8 mouse cellular contexts compared by ENCODE assay signal in genomic region chr10:94688420-94689175, GRCm38 (mm10). TPM values are rescaled to one million over a fixed set of nuclear protein-coding genes. Genes with fewer than 3 reads are reported as not detected.
DNase-seq lines count a peak whose midpoint lies in the region; ATAC-seq and TF ChIP-seq lines count a peak whose summit lies in the region.

Cep83 (plus strand) TSS chr10:94688654.

- TF ChIP-seq POLR2A in ES-Bruce4 (IDR thresholded peaks at IDR 0.05; ENCODE audit: insufficient read depth, low read length): no peak

- H3K4me2 ChIP-seq in forebrain, embryonic 12.5 days: peak within 1 kb of the TSS; percentile 81
- peak within 1 kb of the TSS; percentile 76 for H3K4me2 ChIP-seq in heart, postnatal 0 days (ENCODE audit: low read depth, low read length)
- peak within 1 kb of the TSS; percentile 95 for H3K4me2 ChIP-seq in liver, embryonic 15.5 days
- peak within 1 kb of the TSS; percentile 83 for H3K4me2 ChIP-seq in neural tube, embryonic 11.5 days (ENCODE audit: low read depth)
- peak within 1 kb of the TSS; percentile 61 for H3K4me2 ChIP-seq in stomach, embryonic 16.5 days (ENCODE audit: low read depth, low read length)

- H3K27me3 ChIP-seq in ES-Bruce4 (ENCODE audit: control insufficient read depth, insufficient read depth, low read length, poor library complexity, severe bottlenecking): no peaks in the 10 kb centered on the region
- no peaks in the 10 kb centered on the region for H3K27me3 ChIP-seq in forebrain, embryonic 12.5 days
- no peaks in the 10 kb centered on the region for H3K27me3 ChIP-seq in heart, postnatal 0 days (ENCODE audit: control insufficient read depth, insufficient read depth, low read length)
- no peaks in the 10 kb centered on the region for H3K27me3 ChIP-seq in liver, embryonic 15.5 days
- H3K27me3 ChIP-seq in neural tube, embryonic 11.5 days (ENCODE audit: control insufficient read depth, insufficient read depth, low read length): no peaks in the 10 kb centered on the region
- H3K27me3 ChIP-seq in stomach, embryonic 16.5 days (ENCODE audit: control insufficient read depth, insufficient read depth, low read length): no peaks in the 10 kb centered on the region

- H3K4me3 ChIP-seq in ES-Bruce4 (ENCODE audit: low read depth, low read length): peak within 1 kb of the TSS; percentile 94
- peak within 1 kb of the TSS; percentile 90 for H3K4me3 ChIP-seq in forebrain, embryonic 12.5 days (replicated peaks)
- peak within 1 kb of the TSS; percentile 89 for H3K4me3 ChIP-seq in heart, postnatal 0 days (ENCODE audit: low read depth, low read length)
- H3K4me3 ChIP-seq in liver, embryonic 15.5 days (replicated peaks): peak within 1 kb of the TSS; percentile 94
- H3K4me3 ChIP-seq in neural tube, embryonic 11.5 days (ENCODE audit: low read depth, low read length): peak within 1 kb of the TSS; percentile 86
- peak within 1 kb of the TSS; percentile 94 for H3K4me3 ChIP-seq in stomach, embryonic 16.5 days (replicated peaks; ENCODE audit: low read length)

- peaks cover 8% of the 10 kb centered on the region for H3K9me3 ChIP-seq in ES-Bruce4 (replicated peaks; ENCODE audit: control insufficient read depth, insufficient read depth, low read length, poor library complexity, severe bottlenecking)
- no peaks in the 10 kb centered on the region for H3K9me3 ChIP-seq in forebrain, embryonic 12.5 days
- no peaks in the 10 kb centered on the region for H3K9me3 ChIP-seq in heart, postnatal 0 days (replicated peaks; ENCODE audit: control insufficient read depth, low read length)
- H3K9me3 ChIP-seq in liver, embryonic 15.5 days (replicated peaks): no peaks in the 10 kb centered on the region
- no peaks in the 10 kb centered on the region for H3K9me3 ChIP-seq in neural tube, embryonic 11.5 days (ENCODE audit: control insufficient read depth, low read length)
- no peaks in the 10 kb centered on the region for H3K9me3 ChIP-seq in stomach, embryonic 16.5 days (replicated peaks; ENCODE audit: control insufficient read depth, low read length)

- peak; percentile 92 for DNase-seq in c-Kit-positive CD71-positive TER-119-positive erythroid progenitor cells, embryonic 14.5 days (ENCODE audit: low spot score)
- peak; percentile 90 for DNase-seq in heart, postnatal 0 days (ENCODE audit: low spot score)
- DNase-seq in kidney, postnatal 4 days: peak; percentile 96
- peak; percentile 97 for DNase-seq in neural tube, embryonic 11.5 days (ENCODE audit: low spot score)

- peak within 1 kb of the TSS; percentile 48; the same call in 1 of the 2 replicates for H3K27ac ChIP-seq in ES-Bruce4 (ENCODE audit: insufficient read depth, low read length)
- peak within 1 kb of the TSS; percentile 91 for H3K27ac ChIP-seq in forebrain, embryonic 12.5 days
- H3K27ac ChIP-seq in heart, postnatal 0 days (ENCODE audit: low read depth): peak within 1 kb of the TSS; percentile 98
- peak within 1 kb of the TSS; percentile 95 for H3K27ac ChIP-seq in liver, embryonic 15.5 days (replicated peaks)
- peak within 1 kb of the TSS; percentile 81 for H3K27ac ChIP-seq in neural tube, embryonic 11.5 days (ENCODE audit: low read depth, low read length)
- peak within 1 kb of the TSS; percentile 92 for H3K27ac ChIP-seq in stomach, embryonic 16.5 days (ENCODE audit: low read length)

- H3K36me3 ChIP-seq in ES-Bruce4 (ENCODE audit: control insufficient read depth, insufficient read depth, low read length, poor library complexity, severe bottlenecking): no peaks in the 10 kb centered on the region
- no peaks in the 10 kb centered on the region for H3K36me3 ChIP-seq in forebrain, embryonic 12.5 days (replicated peaks)
- no peaks in the 10 kb centered on the region for H3K36me3 ChIP-seq in heart, postnatal 0 days (replicated peaks; ENCODE audit: control insufficient read depth, insufficient read depth, low read length)
- H3K36me3 ChIP-seq in liver, embryonic 15.5 days (replicated peaks): no peaks in the 10 kb centered on the region
- H3K36me3 ChIP-seq in neural tube, embryonic 11.5 days (ENCODE audit: control insufficient read depth, insufficient read depth, low read length): no peaks in the 10 kb centered on the region
- H3K36me3 ChIP-seq in stomach, embryonic 16.5 days (ENCODE audit: control insufficient read depth, insufficient read depth, low read length): no peaks in the 10 kb centered on the region

- ATAC-seq in forebrain, embryonic 12.5 days (ENCODE audit: low FRiP score): peak; percentile 98
- peak; percentile 98 for ATAC-seq in heart, postnatal 0 days (ENCODE audit: insufficient read depth, low read depth)
- ATAC-seq in liver, embryonic 15.5 days (ENCODE audit: insufficient read depth): peak; percentile 94
- peak; percentile 96 for ATAC-seq in neural tube, embryonic 11.5 days (ENCODE audit: insufficient read depth, low FRiP score, low TSS enrichment)
- ATAC-seq in stomach, embryonic 16.5 days (ENCODE audit: insufficient read depth, low FRiP score): peak; percentile 98

- H3K9ac ChIP-seq in ES-Bruce4 (ENCODE audit: low read depth, poor library complexity, severe bottlenecking): peak within 1 kb of the TSS; percentile 86
- H3K9ac ChIP-seq in forebrain, embryonic 12.5 days: peak within 1 kb of the TSS; percentile 93
- peak within 1 kb of the TSS; percentile 94 for H3K9ac ChIP-seq in heart, postnatal 0 days (replicated peaks; ENCODE audit: low read depth, low read length)
- peak within 1 kb of the TSS; percentile 96 for H3K9ac ChIP-seq in liver, embryonic 15.5 days
- peak within 1 kb of the TSS; percentile 95 for H3K9ac ChIP-seq in neural tube, embryonic 11.5 days (ENCODE audit: low read length)
- peak within 1 kb of the TSS; percentile 98 for H3K9ac ChIP-seq in stomach, embryonic 16.5 days (ENCODE audit: low read length)

- no peak for TF ChIP-seq CTCF in ES-Bruce4 (IDR thresholded peaks at IDR 0.05; ENCODE audit: low read depth, low read length)
- no peak for TF ChIP-seq CTCF in heart, postnatal 0 days (IDR thresholded peaks at IDR 0.05; ENCODE audit: low read depth)

- no peak for TF ChIP-seq EP300 in ES-Bruce4 (IDR thresholded peaks at IDR 0.05; ENCODE audit: insufficient read depth, low read depth, low read length)
- no peak for TF ChIP-seq EP300 in heart, postnatal 0 days (IDR thresholded peaks at IDR 0.05; ENCODE audit: low read depth)

- under 1% methylated on average over 77 of the region's 86 CpGs for WGBS in forebrain, embryonic 12.5 days
- under 1% methylated on average over 69 of the region's 86 CpGs for WGBS in heart, postnatal 0 days
- WGBS in liver, embryonic 15.5 days (ENCODE audit: insufficient replicate concordance): under 1% methylated on average over 86 of the region's 86 CpGs
- under 1% methylated on average over 80 of the region's 86 CpGs for WGBS in neural tube, embryonic 11.5 days
- under 1% methylated on average over 86 of the region's 86 CpGs for WGBS in stomach, embryonic 16.5 days

- no peaks in the 10 kb centered on the region for H3K4me1 ChIP-seq in ES-Bruce4 (ENCODE audit: control insufficient read depth, insufficient read depth, low read length)
- peaks cover 16% of the 10 kb centered on the region for H3K4me1 ChIP-seq in forebrain, embryonic 12.5 days
- peaks cover 6% of the 10 kb centered on the region for H3K4me1 ChIP-seq in heart, postnatal 0 days (ENCODE audit: control insufficient read depth, insufficient read depth)
- peaks cover 23% of the 10 kb centered on the region for H3K4me1 ChIP-seq in liver, embryonic 15.5 days (replicated peaks)
- H3K4me1 ChIP-seq in neural tube, embryonic 11.5 days (ENCODE audit: control insufficient read depth, insufficient read depth, low read length): peaks cover 7% of the 10 kb centered on the region; the same call in 1 of the 2 replicates
- H3K4me1 ChIP-seq in stomach, embryonic 16.5 days (ENCODE audit: control insufficient read depth, insufficient read depth, low read length): peaks cover 3% of the 10 kb centered on the region; the same call in 1 of the 2 replicates

RNA-seq across cellular contexts. Expression of gene Cep83, which starts in this region (rescaled TPM):
- polyA plus RNA-seq in ES-Bruce4 (2011; ENCODE audit: insufficient read depth, insufficient read length, low read depth, missing spikeins): 45.4 and 52.7 TPM in 2 replicates
- polyA plus RNA-seq in forebrain, embryonic 12.5 days (2016; fragmentation: Nextera tagmentation; extraction: Ambion mirVana): 26.4 and 27.9 TPM in 2 replicates
- total RNA-seq in heart, postnatal 0 days (2014; rRNA removed; ENCODE audit: low replicate concordance): 14.4 and 18.7 TPM in 2 replicates
- 14.4 and 15.0 TPM in 2 replicates for polyA plus RNA-seq in heart, postnatal 0 days (2015; fragmentation: Nextera tagmentation; extraction: Ambion mirVana)
- 7.3 and 8.5 TPM in 2 replicates for polyA plus RNA-seq in liver, embryonic 15.5 days (2015; fragmentation: Nextera tagmentation; extraction: Ambion mirVana)
- 22.3 and 25.3 TPM in 2 replicates for polyA plus RNA-seq in neural tube, embryonic 11.5 days (2014; fragmentation: Nextera tagmentation; extraction: Ambion mirVana)
- 12.4 and 14.8 TPM in 2 replicates for polyA plus RNA-seq in stomach, embryonic 16.5 days (2015; fragmentation: Nextera tagmentation; extraction: Ambion mirVana)

Comparison
In these comparisons a context has a peak if more than half of its experiments do, and no peak if none do; other contexts are left out.
1. Peak in every context shown above with its lines: DNase-seq, ATAC-seq, H3K4me3 ChIP-seq and H3K27ac ChIP-seq.
2. H3K27ac ChIP-seq: peak in every context shown above with its lines; median percentile 98 in heart, postnatal 0 days; 95 in liver, embryonic 15.5 days; 92 in stomach, embryonic 16.5 days; 91 in forebrain, embryonic 12.5 days; 81 in neural tube, embryonic 11.5 days; 48 in ES-Bruce4.